Mouse (Mus musculus): Measurements from ENCODE around the gene Bnc2.

DNA sequence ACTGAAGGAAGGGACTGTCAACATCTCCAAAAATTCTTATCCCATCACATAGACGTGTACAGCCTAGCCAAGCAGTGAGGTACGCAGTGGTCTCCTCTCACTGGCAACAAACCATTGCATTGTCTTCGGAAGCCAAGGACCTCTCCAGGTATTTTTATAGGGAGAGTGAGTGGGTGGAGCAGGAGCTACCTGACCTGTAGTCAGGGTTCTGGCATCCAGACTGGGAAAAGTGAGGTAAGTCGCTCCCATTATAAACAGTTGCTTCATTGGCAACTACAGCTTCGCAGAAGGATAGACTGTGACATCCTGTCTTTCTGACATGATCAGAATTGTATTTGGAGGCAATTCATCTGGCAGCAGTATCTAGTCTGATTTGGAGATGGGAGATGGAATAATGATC, 446.5 kb downstream of the Bnc2 start:
- TF ChIP-seq CTCF (conservative IDR thresholded peaks at IDR 0.05; ENCODE audit: insufficient read depth, insufficient read length, low read depth, low read length), result no peak
- TF ChIP-seq POLR2A (IDR thresholded peaks at IDR 0.05; ENCODE audit: low read depth, low read length), result no peak
